Mouse (Mus musculus): ENCODE results near the gene Duoxa2.

- TF ChIP-seq CTCF (IDR thresholded peaks at IDR 0.05; ENCODE audit: low read depth) (no peak), EP300 (IDR thresholded peaks at IDR 0.05; ENCODE audit: low read depth) (no peak)
Observed at GRCm38 (mm10) chr2:122317384-122317783, 18.7 kb downstream of the Duoxa2 start.

Measured in heart, postnatal 0 days (tissue).